Mouse (Mus musculus) T-helper 2 cell (primary cell): Measurements from ENCODE around the gene Mfsd10.
"Not testable (repeated sequence)": the region's sequence is repeated elsewhere in the genome, so short reads cannot be mapped to it uniquely, and the experiment has no call there.

Experiments used
- in situ Hi-C: fragments of 300-600 bp; cut with MboI, MseI; formaldehyde crosslinking; loops from one replicate; pipeline ENCODE4 v1.15.1; 2025; ENCODE audit warnings: high pct_unique_total_duplicates

The Mfsd10 gene

GRCm38 (mm10) chr5:34607100-34607880, 29.7 kb downstream of the Mfsd10 start:
- in situ Hi-C loops, result no loop called here

DNA sequence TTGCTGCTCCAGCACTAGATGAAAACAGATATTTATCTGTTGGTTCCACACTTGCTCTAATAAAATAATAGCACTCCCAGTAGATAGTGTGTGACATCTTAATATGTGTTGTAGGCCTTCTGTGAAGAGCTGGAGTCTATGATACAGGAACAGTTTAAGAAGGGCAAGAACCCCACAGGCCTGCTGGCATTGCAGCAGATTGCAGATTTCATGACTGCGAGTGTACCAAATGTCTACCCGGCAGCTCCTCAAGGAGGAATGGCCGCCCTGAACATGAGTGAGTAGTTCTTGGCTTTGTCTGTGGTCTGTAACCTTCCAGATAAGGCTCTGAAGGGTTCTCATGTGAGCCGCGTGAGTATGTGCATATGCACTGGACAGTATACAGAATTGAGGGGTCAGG, 32.4 kb downstream of the Mfsd10 start:
- in situ Hi-C loops, result no loop called here

- in situ Hi-C loops, result no loop called here
These were observed 43.7 kb downstream of the Mfsd10 start for GRCm38 (mm10) chr5:34593202-34593727.

GRCm38 (mm10) chr5:34592666-34593065, 44.3 kb downstream of the Mfsd10 start:
- in situ Hi-C loops, result no loop called here

- in situ Hi-C loops, result not testable (repeated sequence)
These were observed 44.8 kb downstream of the Mfsd10 start for GRCm38 (mm10) chr5:34592224-34592623.

DNA sequence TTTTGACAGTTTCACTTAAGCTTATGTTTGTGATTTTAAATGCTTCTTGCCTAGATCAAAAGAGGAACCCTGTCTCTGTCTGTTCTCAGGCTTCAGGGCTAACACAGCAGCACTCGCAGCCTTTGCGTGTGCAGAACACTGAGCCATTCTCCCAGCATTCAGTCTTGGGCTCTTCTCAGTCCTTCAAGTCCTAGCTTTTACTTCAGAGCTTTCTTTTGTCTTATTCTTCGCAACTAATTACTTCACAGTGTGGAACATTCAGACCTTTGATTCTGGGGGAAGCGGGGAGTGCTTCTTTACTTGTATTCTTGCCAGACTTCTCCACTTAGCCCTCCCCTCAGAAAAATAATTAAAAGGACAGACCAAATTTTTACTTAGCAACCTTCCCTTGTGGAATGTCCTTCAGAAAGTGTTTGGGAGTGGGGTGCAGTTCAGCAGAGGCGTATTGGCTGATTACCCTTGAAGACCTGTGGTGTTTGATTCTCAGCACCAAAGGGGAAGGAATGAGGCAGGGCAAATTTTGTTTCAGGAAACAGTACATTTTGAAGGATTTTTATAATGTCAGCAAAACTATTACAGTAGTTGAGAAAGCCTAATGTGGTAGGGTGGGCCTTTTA, 45.5 kb downstream of the Mfsd10 start:
- in situ Hi-C loops, result no loop called here

- in situ Hi-C loops, result no loop called here
These were observed 46.3 kb downstream of the Mfsd10 start for GRCm38 (mm10) chr5:34590702-34591101.

- in situ Hi-C loops, result no loop called here
These were observed 47.0 kb downstream of the Mfsd10 start for GRCm38 (mm10) chr5:34590059-34590458.

- in situ Hi-C loops, result no loop called here
These were observed 49.1 kb downstream of the Mfsd10 start for GRCm38 (mm10) chr5:34587881-34588280.

DNA sequence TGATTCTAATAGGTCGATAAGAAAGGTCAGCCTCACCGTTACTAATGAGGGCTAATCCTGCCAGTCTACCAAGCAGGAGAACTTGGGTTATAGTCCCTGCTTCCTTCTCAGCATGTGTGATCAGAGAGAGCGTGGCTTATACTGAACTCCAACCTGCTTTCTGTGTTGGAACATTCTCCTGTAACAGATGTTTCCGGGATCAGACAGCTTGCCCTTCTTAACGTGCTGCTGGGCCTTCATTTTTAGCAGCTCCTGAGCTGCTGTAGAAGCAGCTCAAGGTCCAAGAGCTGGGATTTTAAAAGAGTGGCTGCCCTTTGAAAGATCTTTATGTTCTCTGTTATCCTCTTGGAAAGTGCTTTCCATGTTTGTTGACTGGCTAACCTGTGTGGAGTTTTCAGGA, 51.8 kb downstream of the Mfsd10 start:
- in situ Hi-C loops, result no loop called here
